Mouse (Mus musculus) megakaryocyte-erythroid progenitor cell, adult 5-6 weeks (primary cell): ENCODE data around the gene Mindy4. TPM values are rescaled to one million over a fixed set of nuclear protein-coding genes. Genes with fewer than 3 reads are reported as not detected.

Experiments used
- ATAC-seq: replicated peaks from 2 replicates; pipeline ENCODE4 v1.8.0; 2016; ENCODE audit warnings: mild to moderate bottlenecking, inconsistent platforms; ENCODE audit not compliant: severe bottlenecking, poor library complexity, low FRiP score, low TSS enrichment
- total RNA-seq, 2 experiments: library from RNA; stranded (forward) in 1 of 2; stranded (reverse) in 1 of 2; fragments of 200-1000, 215-1000 nt in 1 of 2; fragments of >200 nt in 1 of 2; fragmentation: Nextera tagmentation in 1 of 2; gene quantifications; 2 replicates each; pipeline ENCODE4 v1.2.3; 2014 to 2017

Gene Mindy4
- total RNA-seq, 2 experiments from 2014 or later, result 2.1 to 10.6 TPM

DNA sequence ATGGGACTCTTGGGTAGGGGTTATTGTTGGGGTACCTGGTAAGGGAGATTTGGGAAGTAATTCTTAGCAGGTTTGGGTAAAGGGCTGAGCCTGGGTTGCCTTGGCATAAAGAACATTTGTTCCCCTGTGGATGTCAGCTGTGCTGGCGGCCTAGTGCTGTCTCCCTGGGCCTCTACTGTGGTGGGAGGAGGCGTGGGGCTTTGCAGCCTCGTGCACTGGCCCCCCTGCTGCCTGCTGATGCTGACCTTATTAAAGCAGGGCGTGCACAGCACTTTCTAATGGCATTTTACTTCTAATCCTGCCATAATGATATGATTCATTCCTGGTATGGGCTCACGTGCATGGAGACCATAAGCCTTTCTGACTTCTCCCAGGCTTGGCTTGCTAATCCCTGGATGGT is 82.0 kb downstream of the Mindy4 start:
- no peak for ATAC-seq

DNA sequence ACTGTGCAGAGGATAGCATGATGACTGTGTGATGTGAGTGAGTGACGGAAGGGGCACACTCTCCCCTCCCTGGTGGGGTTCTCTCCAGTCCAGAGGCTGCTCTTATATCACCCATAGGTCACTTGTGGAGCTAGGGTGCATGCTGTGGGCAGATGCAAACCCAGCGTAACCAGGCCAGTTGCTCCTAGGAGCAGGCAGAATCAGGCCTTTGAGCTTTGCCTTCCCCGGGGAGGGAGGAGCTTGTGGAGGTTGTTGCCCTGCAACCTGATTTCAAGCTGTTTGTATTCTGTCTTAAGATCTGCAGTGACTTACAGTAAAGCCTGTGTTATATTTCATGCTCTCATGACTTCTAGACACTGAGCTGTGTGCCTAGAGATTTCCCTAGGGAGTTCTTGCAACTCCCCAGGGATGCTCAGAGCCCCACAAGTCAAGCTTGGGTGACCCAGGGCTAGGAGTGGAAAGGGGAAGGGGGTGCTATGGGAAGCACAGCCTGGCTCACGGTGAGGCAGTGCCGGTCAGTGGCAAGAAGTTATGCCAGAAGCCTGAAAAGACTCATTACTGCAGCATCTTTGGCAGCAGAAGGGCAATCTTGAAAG is 84.9 kb downstream of the Mindy4 start:
- ATAC-seq, result no peak

GRCm38 (mm10) chr6:55294549-55295131 is 91.5 kb downstream of the Mindy4 start:
- peak; percentile 44 for ATAC-seq

GRCm38 (mm10) chr6:55295325-55295724 is 92.1 kb downstream of the Mindy4 start:
- no peak for ATAC-seq

DNA sequence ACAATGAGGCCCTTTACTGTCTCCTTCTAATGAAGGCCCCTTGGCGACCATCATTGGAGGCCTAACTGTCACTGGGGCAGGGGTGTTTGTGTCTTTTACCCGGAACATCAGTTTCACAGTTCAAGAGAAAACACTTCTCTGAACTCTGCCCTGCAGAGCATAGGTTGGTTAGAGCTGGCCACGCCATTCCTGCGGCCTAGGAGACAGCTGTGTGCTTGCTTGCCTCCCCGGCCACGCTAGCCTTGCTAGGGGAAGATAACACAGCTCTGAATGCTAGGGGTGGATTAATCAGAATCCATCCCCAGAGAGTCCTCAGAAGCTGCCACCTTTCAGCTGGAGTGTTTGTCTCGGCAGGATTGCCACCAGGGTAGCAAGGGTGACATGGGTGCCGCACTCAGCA is 96.3 kb downstream of the Mindy4 start:
- ATAC-seq, result peak; percentile 76

DNA sequence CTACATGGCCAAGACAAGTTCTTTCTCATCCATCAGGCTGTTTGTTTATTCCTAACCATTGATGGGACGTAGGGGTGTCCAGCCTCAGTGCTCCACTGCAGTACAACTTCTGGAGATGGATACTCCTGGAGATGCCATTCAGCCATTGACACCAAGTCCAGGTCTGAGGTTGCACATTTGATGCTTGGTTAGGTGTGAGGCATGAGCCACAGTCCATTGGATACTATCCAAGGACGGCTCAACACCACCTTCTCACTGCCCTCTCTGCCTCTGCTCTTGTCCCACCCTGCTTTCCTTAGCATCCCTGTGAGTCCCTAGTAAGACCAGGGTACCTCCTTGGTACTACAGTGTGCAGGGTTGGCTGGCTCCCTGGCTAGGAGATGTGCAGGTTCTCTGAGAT is 96.7 kb downstream of the Mindy4 start:
- ATAC-seq, result no peak

- no peak for ATAC-seq
These were observed 97.5 kb downstream of the Mindy4 start for GRCm38 (mm10) chr6:55300704-55301103.

DNA sequence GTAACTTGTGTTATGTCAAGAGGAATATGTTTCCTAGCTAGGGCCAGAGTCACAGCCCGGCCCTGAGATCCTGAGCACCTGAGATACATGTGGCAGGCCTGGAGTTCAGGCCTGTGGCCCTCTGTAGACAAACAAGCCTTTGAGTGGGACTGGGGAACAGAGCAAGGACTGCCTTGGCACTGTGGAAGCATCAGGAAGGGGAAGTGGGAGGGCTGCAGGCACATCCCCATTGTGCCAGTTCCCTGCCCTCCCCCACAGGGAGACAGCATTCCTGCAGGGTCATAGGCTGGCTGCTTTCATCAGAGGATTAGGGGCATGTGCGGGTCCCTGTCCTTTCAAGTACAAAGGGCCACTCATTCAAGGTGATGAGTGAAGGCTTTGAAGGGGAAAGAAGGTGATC is 107.0 kb downstream of the Mindy4 start:
- no peak for ATAC-seq

DNA sequence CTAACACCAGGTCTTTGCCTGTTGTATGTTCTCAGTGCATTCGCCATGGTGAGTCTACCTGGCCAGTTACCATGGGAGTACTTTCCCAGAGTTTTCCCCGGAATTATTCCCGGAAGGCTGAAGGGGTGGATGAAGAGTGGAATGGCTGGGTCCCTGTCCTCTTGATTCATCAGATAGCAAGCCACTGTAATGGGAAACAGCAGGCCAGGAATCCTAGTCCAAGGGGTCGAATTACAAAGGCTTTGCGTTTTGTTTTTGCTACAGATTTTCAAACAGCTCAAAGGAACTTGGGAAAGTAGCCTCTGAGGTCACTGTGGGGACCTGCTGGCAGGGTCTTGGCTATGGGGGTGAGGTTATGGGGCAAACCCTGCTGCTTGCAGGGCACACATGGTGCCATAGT is 108.8 kb downstream of the Mindy4 start:
- ATAC-seq, result no peak

- ATAC-seq, result peak; percentile 86
These were observed 110.7 kb downstream of the Mindy4 start for GRCm38 (mm10) chr6:55313893-55314292.

- no peak for ATAC-seq
These were observed 111.4 kb downstream of the Mindy4 start for GRCm38 (mm10) chr6:55314628-55315027.

GRCm38 (mm10) chr6:55318597-55318996 is 115.4 kb downstream of the Mindy4 start:
- no peak for ATAC-seq

DNA sequence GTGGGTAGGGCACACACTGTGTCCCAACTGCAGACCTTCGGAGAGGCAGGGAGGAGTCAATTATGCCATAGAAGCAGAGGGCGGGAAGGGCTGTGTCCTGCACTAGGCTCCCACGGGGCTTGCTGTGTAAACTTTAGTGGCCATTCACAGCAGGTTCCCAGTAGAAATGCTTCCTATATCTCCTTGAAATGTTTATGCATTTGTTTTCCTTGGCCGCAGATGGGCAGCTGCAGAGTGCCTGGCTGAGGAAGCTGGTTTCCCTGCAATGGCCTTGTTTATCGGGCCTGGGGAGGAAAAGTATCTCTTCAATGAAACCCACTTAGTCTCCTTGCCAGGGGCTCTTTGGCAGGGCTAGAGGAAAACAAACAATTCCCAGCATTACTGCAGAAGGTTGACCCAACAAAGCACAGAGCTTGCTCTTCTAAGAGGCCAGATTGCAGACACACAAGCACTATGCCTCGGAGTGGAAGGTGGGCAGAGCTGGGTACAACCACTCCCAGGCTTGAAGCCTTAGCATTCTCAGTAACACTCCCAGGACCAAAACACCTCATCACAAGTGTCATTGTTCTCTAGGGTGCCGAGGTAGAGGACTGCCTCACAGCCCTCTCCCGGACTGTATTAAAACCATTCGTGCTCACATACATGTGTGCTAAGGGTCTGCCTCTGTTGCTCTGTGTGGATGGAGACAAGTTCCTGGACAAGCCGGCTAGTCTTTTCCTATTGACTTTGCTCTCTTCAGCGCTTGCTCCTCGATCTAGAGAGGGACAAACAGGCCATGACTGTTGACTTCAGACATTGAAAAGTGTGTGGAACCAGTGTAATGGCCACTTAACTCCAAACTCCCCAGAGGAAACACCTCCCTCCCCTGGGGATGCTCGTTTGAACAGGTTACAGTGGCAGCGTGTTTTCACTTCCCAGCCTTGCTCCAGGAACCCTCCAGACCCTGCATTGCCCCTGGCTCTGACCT is 116.7 kb downstream of the Mindy4 start:
- no peak for ATAC-seq

GRCm38 (mm10) chr6:55320894-55321293 is 117.7 kb downstream of the Mindy4 start:
- ATAC-seq, result peak; percentile 58

GRCm38 (mm10) chr6:55321518-55321917 is 118.3 kb downstream of the Mindy4 start:
- no peak for ATAC-seq

DNA sequence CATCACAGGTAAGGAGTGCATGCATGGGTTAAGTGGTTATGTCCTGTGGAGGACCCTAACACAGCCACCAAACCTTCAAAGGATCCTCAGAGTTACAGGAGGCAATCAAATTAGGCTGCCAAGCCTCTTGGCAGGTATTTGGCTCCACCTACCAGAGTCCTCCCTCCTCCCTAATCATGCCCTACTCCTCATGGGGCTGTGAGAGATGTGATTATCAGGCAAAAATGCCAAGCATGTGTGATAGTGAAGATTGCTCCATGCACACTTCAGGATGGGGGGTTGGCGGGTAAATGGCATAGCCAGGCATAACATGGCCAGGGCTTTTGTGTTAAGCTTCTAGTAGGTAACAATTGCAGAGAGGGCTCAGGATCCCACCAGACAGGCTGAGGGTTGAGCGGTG is 119.8 kb downstream of the Mindy4 start:
- peak; percentile 28 for ATAC-seq

DNA sequence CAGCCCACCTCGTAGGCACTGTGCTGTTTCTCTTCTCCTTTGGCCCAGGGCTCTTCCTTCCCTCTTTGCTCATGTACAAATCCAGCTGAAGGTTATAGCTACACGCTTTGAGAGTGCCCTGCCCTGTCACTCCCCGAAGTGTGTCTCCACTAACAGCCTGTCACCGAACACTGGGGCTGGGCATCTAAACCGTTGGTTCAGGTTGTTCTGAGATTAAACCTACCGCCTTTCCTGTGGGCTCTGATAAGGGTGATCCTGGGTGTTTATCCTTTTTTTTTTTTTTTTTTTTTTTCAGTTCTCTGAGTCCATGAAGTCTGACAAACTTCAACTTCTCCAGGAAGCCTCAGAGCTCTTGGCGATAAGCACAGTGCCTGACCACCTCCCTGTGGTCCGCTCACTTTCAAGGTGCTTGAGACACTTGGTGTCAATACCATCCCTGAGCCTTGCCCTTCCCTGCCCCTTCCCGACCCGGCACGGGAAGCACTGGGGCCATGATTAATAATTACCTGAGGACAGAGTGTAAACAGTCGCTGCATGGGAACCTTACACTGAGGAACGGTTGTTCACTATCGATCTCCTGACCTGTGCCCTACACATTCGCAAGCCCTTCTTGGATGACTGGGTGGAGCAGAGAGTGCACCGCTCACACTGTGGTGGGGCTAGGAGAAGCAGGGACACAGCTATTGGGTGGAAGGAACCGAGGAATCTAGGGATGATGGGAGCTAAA is 120.9 kb downstream of the Mindy4 start:
- ATAC-seq, result peak; percentile 64

- no peak for ATAC-seq
These were observed 121.6 kb downstream of the Mindy4 start for GRCm38 (mm10) chr6:55324785-55325184.

GRCm38 (mm10) chr6:55326299-55326698 is 123.1 kb downstream of the Mindy4 start:
- ATAC-seq, result no peak; the same call in 1 of the 2 replicates

- no peak for ATAC-seq
These were observed 124.1 kb downstream of the Mindy4 start for GRCm38 (mm10) chr6:55327326-55327725.
